Mouse (Mus musculus): ENCODE data around the gene Boc.

Gene Boc
- long read RNA-seq, experiment 1, full-length matches to known transcripts = 3 of 41 reads
- long read RNA-seq, experiment 1, partial matches to known transcripts = 21 of 41 reads
- long read RNA-seq, experiment 1, other reads (novel, unspliced or antisense) = 17 of 41 reads
- long read RNA-seq, experiment 2, full-length matches to known transcripts = 2 of 19 reads
- long read RNA-seq, experiment 2, partial matches to known transcripts = 10 of 19 reads
- long read RNA-seq, experiment 2, other reads (novel, unspliced or antisense) = 7 of 19 reads

DNA sequence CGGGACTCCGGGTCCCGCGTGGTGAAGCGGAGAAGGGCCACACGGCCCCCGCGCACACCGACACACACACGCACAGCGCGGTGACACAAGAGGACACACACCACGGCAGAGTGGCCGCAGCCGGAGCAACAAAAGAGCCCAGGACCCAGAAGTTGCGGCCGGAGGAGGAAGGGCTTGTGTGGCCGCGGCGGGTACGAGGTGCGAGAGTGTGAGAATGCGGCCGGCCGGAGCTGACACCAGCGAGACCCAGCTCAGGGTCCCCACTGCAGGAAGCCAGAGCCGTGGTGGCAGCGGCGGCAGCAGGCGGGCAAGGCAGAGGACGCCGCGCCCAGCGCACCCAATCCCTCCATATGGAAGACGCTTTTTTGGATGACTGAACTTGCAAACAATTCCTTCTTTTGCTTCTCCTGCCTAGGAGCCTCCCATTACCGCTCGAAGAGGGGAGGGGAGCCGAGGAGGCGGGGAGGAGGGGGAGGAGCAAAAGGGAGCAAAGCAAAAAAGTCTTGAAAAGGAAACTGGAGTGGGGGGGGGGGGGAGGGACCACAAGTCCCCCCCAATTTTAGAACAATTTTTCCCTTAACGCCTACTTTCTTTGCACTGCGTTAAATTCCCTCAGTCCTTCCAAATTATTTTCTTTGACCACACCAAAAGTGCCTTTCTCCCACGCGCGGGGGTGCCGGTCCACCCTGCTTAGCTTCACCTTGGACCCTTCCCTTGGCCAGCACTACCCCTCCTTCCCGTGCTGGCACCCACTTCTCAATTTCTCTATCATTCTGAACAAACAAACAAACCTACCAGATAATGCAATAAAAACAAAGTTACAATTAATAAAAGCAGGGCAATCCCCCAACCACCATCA lies at the start of gene Boc:
Gene Boc, minus strand, starts transcription at position 427 of the 859 bp plus-strand sequence.
- intact Hi-C loops (cut with DNase I) = loop anchor here (5.0 to 10.0 kb wide), 2 partner anchors 84 to 136 kb away; no protein-coding TSS in a partner anchor

DNA sequence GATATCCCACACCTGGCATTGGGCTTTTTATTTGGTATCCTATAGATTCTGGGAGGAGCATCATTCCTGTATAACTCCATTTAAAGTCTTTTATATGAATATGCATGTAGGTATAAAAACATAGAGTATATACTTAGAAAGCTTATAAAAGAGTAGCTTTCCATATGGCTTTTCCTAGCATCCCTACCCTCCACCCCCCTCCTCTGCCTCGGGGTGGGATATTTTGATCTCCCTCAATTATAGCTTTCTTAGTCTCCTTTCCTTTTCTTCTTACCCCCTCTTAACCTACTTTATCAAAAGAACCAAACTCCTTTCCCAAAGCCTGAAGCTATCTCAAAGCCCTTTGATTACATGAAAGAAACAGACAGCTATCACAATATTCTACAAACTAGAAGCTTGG lies 47.9 kb upstream of the Boc start:
- intact Hi-C loops (cut with DNase I) = no loop called here

DNA sequence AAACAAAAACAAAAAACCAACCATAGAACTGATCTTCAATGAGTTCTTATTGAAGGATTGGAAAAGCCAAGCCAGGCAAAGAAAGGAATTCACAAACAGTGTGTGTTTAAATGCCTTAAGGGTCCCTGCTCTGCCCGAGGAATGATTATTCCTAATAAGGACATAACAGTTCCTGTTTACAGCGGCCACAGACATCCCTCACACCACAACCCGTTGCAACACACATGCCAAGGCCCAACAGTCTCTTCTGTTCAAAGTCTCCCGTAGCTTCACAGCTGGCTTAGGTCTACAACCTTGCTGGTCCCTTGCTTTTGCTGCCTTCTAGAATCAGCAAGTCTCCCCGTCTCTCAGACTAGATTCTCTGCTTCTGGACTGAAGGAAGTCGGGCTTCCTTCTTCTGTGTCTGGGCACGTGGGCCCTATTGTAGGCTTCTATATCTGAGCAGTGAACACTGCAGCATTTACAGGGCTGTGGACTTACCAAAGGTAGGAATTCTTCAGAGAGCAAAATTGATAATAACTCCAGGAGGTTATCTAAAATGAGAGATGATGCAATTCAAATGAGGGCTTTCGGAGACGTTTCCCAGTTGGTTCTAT lies 45.4 kb upstream of the Boc start:
- intact Hi-C loops (cut with DNase I) = no loop called here

DNA sequence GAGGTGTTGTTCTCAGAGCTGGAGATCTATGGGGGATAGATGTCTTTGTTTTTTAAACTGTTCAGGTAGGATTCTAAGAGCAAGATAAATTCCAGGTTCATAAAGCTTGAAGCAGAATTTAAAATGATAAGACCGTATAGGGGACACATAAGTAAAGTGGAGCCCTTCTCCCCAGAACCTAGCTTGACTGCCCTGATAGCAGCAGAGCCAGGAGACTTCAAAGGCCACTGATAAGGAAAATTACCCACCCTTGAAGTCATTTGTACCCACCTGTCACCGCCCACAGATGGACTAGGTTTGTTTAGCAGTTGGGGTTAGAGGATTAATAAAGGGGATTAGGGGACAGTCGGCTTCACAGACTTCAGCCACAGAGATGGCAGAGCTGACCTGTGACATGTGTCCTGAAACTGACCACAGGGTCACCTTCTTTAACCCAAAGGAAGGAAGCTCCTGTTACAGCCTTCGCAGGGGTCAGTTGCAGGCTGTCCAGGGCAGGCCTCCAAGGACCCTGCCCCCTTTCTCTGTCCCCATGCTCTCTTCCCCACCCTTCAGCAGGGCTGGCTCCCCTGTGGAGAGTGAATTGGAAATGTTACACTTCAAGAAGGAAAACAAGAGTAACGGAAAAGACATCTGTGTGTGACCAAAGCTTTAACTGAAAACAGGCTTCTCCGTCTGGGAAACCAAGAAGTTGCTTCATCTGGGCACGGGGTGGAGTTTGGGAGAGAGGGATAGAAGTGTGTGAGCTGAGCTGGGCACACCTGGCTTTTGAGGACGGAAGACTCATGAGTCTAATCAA lies 43.5 kb upstream of the Boc start:
- intact Hi-C loops (cut with DNase I) = no loop called here

DNA sequence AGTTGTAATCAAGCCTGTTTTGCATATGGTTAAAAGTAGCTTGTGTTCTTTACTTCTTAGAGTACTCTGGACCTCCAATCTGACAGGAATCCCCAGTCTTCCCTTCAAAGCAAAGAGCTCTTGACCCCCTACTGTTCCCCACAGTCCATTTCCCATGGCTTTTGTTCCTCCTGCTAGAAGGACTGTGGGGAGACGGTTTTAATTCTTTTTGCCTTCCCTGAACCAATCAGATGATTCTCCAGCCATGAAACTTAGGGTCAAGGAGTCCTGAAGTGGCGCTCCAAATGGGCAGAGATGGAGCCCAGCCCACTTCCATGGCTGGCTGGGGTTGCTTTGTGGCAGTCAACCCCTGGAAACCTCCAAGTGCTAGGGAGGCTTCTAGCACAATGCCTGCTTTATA lies 42.5 kb upstream of the Boc start:
- intact Hi-C loops (cut with DNase I) = no loop called here

DNA sequence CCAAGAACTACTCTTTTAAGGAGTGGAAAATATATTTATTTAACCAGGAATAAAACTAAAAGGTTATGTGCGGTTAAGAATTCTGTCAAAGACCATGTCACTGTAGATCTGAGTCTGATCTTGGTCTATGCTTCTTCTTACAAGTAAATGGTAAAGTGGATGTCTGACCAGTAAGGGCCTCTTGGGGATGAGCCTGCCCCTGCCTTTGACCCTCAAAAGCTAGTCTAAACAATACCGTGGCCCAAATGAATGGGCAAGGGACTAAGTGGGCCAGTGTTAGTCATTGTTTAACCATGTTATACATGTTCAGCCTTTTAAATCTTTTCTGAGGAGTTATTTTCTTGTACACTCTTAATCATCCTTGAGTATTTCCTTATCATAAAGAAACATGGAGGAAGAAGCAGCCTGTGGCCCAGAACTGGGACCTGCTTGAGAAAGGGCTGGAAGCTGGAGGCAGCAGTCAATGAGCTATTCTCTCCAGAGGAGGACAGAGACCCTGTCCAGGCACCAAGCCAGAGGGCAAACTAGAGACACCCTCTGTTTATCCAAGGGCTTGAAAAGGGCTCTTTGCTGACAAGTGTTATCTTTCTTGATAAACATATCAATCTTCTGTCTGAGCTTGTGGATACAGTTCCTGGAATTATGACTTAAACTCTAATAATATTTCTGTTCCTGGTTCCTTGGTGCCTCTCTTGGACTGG lies 38.6 kb upstream of the Boc start:
- intact Hi-C loops (cut with DNase I) = no loop called here

DNA sequence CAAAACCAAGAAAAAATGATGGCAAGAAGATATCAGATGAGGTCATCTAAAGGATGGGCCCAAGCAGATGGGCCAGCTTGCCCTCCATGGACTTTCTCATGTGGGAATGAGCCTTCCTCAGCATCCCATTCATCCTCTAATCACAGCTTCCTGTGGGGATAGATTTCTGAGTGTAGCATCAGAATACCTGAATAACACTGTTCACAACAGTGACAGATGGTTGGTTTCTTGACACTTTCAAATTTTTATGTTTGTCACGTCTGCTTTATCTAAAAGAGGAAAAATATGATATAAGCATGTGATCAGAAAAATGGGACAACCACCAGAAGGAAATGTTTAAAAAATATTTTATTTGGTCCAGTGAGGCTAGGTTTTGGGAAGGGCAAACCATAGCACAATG lies 30.8 kb upstream of the Boc start:
- intact Hi-C loops (cut with DNase I) = no loop called here

GRCm38 (mm10) chr16:44579421-44580024 lies 20.8 kb upstream of the Boc start:
- intact Hi-C loops (cut with DNase I) = no loop called here

- intact Hi-C loops (cut with DNase I) = no loop called here
Measured at GRCm38 (mm10) chr16:44578551-44578950, 19.9 kb upstream of the Boc start.

GRCm38 (mm10) chr16:44568056-44568455 lies 9.4 kb upstream of the Boc start:
- intact Hi-C loops (cut with DNase I) = loop anchor here (5.0 kb wide), 1 partner anchor 69 kb away; no protein-coding TSS in a partner anchor

DNA sequence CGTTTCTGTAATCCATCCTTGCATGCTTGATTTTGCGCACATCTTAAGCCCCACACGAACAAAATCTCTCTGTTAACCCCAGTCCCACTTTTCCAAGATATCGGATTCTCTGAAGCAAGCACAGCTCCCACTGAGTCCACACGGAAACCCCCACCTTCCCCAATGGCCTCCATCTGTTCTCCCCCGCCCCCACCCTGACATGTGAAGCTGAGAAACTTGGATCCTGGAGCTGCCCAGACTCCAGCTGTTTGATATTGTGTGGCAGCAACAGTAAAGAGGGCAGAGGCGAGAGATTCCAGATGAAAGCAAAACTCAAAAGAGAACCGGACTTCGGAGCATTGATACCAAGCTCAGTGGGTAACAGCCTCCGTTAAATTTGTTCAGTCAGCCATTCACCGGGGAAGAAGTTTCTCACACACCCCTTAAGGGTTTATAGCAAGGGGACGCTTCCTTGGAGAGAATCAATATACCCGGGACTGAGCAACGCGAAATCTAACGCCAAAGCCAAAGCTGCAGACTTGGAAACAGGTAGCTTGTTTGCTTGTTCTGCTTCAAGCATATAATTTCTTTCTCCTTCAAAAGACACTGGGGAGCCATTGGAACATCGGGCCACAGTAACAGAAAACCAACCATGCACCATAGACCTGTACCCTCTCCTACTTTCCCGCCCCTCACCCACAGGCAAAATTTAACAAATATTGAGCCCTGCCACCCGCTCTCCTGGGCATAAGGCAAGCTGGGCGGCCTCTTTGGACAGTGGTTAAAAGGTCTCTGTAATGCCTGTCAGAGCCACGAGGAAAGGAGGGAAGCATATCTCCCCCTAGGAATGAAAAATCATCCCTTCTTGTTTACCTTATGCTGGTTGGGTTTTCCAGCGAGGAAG lies 6.9 kb upstream of the Boc start:
- intact Hi-C loops (cut with DNase I) = loop anchor here (5.0 kb wide), 1 partner anchor 72 kb away; no protein-coding TSS in a partner anchor

- intact Hi-C loops (cut with DNase I) = no loop called here
Measured at GRCm38 (mm10) chr16:44564359-44564758, 5.7 kb upstream of the Boc start.

DNA sequence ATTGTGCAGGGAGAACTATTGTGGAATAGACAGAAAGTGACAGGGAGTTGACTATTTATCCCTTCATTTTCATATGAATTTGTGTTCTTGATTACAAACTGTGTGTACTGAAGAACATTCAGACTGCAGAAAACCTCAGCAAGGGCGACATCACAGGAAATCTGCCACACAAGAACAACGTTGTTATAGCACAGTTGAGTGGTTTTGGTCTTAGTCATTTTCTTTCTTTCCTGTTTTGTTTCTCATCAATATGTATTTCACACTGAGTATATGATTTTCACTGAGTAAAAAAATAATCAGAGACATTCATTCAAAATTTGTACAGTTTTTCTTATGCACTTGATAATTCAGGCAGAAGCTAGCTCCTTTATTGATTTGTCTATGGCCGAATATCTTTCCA lies 3.4 kb upstream of the Boc start:
- intact Hi-C loops (cut with DNase I) = no loop called here

- intact Hi-C loops (cut with DNase I) = no loop called here
Measured at GRCm38 (mm10) chr16:44560214-44560613, 1.5 kb upstream of the Boc start.

- intact Hi-C loops (cut with DNase I) = loop anchor here (5.0 to 10.0 kb wide), 2 partner anchors 83 to 135 kb away; no protein-coding TSS in a partner anchor
Measured at GRCm38 (mm10) chr16:44559330-44559695, 616 bp upstream of the Boc start.

GRCm38 (mm10) chr16:44557661-44558470 lies 831 bp downstream of the Boc start:
- intact Hi-C loops (cut with DNase I) = loop anchor here (2.0 to 10.0 kb wide), 3 partner anchors 73 to 137 kb away; no protein-coding TSS in a partner anchor

GRCm38 (mm10) chr16:44557084-44557483 lies 1.6 kb downstream of the Boc start:
- intact Hi-C loops (cut with DNase I) = loop anchor here (2.0 to 10.0 kb wide), 3 partner anchors 72 to 138 kb away; no protein-coding TSS in a partner anchor
